In genomic region chr11:81670436-81670835, GRCm38 (mm10) we compare ENCODE assay signal across 24 mouse cellular contexts.
A peak's percentile ranks its signal among the peaks of the same experiment; 100 is the strongest.
DNase-seq lines count a peak whose midpoint lies in the region; ATAC-seq and TF ChIP-seq lines count a peak whose summit lies in the region.
"Had no signal": no experiment of that assay in that cellular context is flagged by ENCODE, and none has a peak within 500 bp of the region (broad histone marks: within the 10 kb centered on the region; RNA-seq: fewer than 3 reads in every experiment).

No protein-coding gene starts in this region.

- TF ChIP-seq POLR2A in cortical plate, adult 2 months (IDR thresholded peaks at IDR 0.05; ENCODE audit: extremely low read depth, insufficient read depth, low read length) = no peak

- no peaks in the 10 kb centered on the region for H3K27me3 ChIP-seq in midbrain, embryonic 14.5 days (ENCODE audit: control insufficient read depth, insufficient read depth, low read length)
- H3K27me3 ChIP-seq: forebrain, embryonic 13.5 days; hindbrain, embryonic 15.5 days; liver, embryonic 13.5 days; neural tube, embryonic 15.5 days had no signal

- H3K9me3 ChIP-seq in midbrain, embryonic 14.5 days (ENCODE audit: control insufficient read depth, low read length) = no peaks in the 10 kb centered on the region
- H3K9me3 ChIP-seq: forebrain, embryonic 13.5 days; heart, embryonic 10.5 days; hindbrain, embryonic 15.5 days; limb, embryonic 13.5 days; liver, embryonic 13.5 days; neural tube, embryonic 15.5 days had no signal

- H3K4me3 ChIP-seq in cortical plate, adult 2 months (ENCODE audit: insufficient read depth, low read length) = no peak overlapping the region
- no peak overlapping the region for H3K4me3 ChIP-seq in midbrain, embryonic 14.5 days (replicated peaks; ENCODE audit: low read depth, low read length)
- H3K4me3 ChIP-seq: forebrain, embryonic 13.5 days; heart, embryonic 10.5 days; hindbrain, embryonic 15.5 days; limb, embryonic 13.5 days; liver, embryonic 13.5 days; neural tube, embryonic 15.5 days had no signal

- intact Hi-C loops in left cerebral cortex, postnatal 36 days (cut with DNase I) = no loop called here

- H3K27ac ChIP-seq in cortical plate, adult 2 months (ENCODE audit: insufficient read depth, low read length) = 0 out of 2 replicates have a peak overlapping the region, but pooled peaks have one; percentile 32
- H3K27ac ChIP-seq in midbrain, embryonic 14.5 days (replicated peaks; ENCODE audit: low read depth, low read length) = no peak overlapping the region
- H3K27ac ChIP-seq: forebrain, embryonic 13.5 days; heart, embryonic 10.5 days; hindbrain, embryonic 15.5 days; limb, embryonic 13.5 days; liver, embryonic 13.5 days; neural tube, embryonic 15.5 days; stomach, postnatal 0 days had no signal

- no peak for TF ChIP-seq CTCF in cortical plate, adult 2 months (IDR thresholded peaks at IDR 0.05; ENCODE audit: extremely low read depth, insufficient read depth, low read length)

- no peak overlapping the region for H3K9ac ChIP-seq in midbrain, embryonic 14.5 days (replicated peaks; ENCODE audit: low read length)
- H3K9ac ChIP-seq: forebrain, embryonic 13.5 days; hindbrain, embryonic 15.5 days; limb, embryonic 13.5 days; liver, embryonic 13.5 days; neural tube, embryonic 15.5 days had no signal

- no peak overlapping the region for H3K4me2 ChIP-seq in midbrain, embryonic 14.5 days (ENCODE audit: low read length)
- H3K4me2 ChIP-seq: forebrain, embryonic 13.5 days; hindbrain, embryonic 15.5 days; limb, embryonic 13.5 days; liver, embryonic 13.5 days; midbrain, embryonic 11.5 days; neural tube, embryonic 15.5 days had no signal

- 63% methylated on average over 3 of the region's 3 CpGs for WGBS in midbrain, embryonic 14.5 days

- ATAC-seq in midbrain, embryonic 14.5 days (ENCODE audit: low FRiP score, low TSS enrichment) = no peak
- ATAC-seq: CD4-positive, CD25-positive, alpha-beta regulatory T cell, adult 4 months; forebrain, embryonic 13.5 days had no signal

- no peaks in the 10 kb centered on the region for H3K36me3 ChIP-seq in midbrain, embryonic 14.5 days (ENCODE audit: control insufficient read depth, insufficient read depth, low read length)
- H3K36me3 ChIP-seq: heart, embryonic 10.5 days; hindbrain, embryonic 15.5 days; limb, embryonic 13.5 days; liver, embryonic 13.5 days; neural tube, embryonic 15.5 days had no signal

- peaks cover 3% of the 10 kb centered on the region; the same call in 1 of the 2 replicates for H3K4me1 ChIP-seq in cortical plate, adult 2 months (ENCODE audit: control insufficient read depth, insufficient read depth, low read length)
- no peaks in the 10 kb centered on the region for H3K4me1 ChIP-seq in midbrain, embryonic 14.5 days (ENCODE audit: control insufficient read depth, insufficient read depth, low read length)
- H3K4me1 ChIP-seq: forebrain, embryonic 13.5 days; heart, embryonic 10.5 days; hindbrain, embryonic 15.5 days; limb, embryonic 13.5 days; liver, embryonic 13.5 days; neural tube, embryonic 15.5 days had no signal

- peak; percentile 39 for DNase-seq in layer of hippocampus, adult 9-11 months
- DNase-seq in layer of hippocampus, postnatal 10 days (ENCODE audit: low spot score in 2 of 2) = no peak
- peak; percentile 11 for DNase-seq in ES-CJ7 (ENCODE audit: low read depth, low spot score)
- DNase-seq in left cerebral cortex, postnatal 36 days (ENCODE audit: low spot score in 2 of 2) = peak; percentile 36 to 67
- no peak for DNase-seq in cerebellum, adult 8-10 months
- DNase-seq in midbrain, embryonic 14.5 days = no peak
- DNase-seq: adrenal gland, adult 2 months; cerebellum, adult 18-20 months; cerebellum, postnatal 36 days; heart, postnatal 4 days; kidney, adult 8-10 months; kidney, postnatal 10 days; liver, embryonic 13.5 days; lung, adult 2 months; lung, postnatal 14 days had no signal

Comparison
In these comparisons a context has a peak if more than half of its experiments do, and no peak if none do; other contexts are left out.
1. DNase-seq: peak in layer of hippocampus, adult 9-11 months (single experiment), ES-CJ7 (single experiment) and left cerebral cortex, postnatal 36 days (2 of 2); none in layer of hippocampus, postnatal 10 days (0 of 2), cerebellum, adult 8-10 months (single experiment) and midbrain, embryonic 14.5 days (single experiment).